Mouse (Mus musculus) WW6 (cell line): ENCODE data around the gene March7.

ENCODE experiments used
- DNase-seq: peaks from one replicate; pipeline ENCODE4 v3.0.0-alpha.2; 2013; ENCODE audit warnings: low read depth, low spot score

Gene March7

DNA sequence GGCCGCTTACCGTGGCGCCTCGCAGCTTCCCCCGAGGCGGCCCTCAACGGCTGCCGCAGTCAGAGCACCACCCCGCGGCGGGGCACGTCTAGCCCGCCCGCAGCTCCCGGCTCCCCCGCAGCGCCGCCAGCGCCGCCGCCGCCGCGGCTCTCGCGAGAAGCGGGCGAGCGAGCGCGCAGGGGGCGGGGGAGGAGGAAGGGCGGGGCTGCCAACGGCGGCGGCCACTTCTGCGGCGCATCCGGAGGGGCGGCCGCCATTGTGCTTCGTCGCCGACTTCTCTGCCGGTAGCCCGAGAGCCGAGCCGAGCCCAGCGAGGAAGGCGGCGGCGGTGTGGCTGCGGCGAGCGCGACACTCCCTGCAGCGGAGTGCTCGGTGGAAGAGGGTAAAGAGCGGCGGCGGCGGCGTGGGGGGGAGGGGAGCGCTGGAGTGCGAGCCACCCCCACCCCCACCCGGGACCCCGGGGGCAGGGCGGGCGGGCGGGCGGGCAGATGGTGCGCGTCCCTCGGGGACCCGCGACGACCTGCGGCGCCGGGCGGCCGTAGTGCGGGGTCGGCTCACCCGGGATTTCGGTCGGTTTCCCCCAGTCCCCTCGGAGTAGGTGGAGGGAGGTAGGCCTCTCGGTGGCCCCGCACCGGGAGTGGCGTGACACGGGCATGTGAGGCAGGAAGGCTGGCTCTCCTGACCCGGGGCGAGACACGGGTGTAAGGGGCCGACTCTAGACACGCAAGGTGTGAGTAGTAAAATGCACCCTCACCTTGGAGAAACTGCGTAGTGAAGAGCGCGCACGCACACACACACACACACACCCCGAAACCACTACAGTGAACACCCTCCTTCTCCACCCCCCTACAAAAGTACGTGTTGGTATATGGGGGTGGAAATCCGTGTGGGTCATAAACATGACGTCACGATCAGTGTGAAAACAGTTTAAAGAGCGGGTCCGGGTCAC, at the start of gene March7, which contains the start of gene Baz2b:
TSS of gene March7 (plus strand) at position 185 of the 949 bp plus-strand sequence.
TSS of gene Baz2b (minus strand) at position 137 of the 949 bp plus-strand sequence.
- DNase-seq: no peak

DNA sequence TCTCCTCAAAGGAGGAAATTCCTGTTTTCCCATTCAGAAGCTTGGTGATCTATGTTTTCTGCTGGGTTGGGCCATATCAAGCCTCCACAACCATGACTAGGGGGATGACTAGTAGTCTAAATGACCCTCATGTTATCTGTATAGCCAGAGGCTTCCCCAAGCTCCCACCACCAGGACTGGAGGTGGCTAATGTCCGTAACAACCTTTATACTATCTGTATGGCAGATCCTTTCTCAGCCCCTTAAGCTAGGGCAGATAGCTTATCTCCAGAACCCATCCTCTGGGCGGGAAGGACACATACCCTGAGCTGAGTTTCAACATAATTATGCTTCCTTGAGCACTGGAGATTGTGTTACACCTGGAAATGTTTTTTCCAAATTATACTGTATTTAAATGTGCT, 45.9 kb upstream of the March7 start:
- DNase-seq: no peak

DNA sequence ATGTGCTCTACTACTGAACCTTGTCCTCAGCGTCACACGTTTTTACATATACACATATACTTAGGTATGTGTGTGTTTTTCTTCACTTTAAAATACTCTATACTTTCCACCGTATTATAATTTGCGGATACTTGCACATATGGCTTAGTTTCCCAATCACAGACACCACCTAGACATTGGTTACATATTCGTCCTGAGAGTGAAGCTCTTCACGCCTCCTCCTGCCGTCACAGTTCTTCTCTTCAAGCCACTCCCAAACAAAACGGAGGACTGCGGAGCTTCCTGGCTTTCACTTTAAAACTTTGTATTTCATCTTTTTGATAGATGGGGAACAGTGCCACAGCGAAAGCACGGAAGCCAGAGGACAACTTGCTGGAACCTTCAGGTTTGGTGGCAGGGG, 44.0 kb upstream of the March7 start:
- DNase-seq: no peak

DNA sequence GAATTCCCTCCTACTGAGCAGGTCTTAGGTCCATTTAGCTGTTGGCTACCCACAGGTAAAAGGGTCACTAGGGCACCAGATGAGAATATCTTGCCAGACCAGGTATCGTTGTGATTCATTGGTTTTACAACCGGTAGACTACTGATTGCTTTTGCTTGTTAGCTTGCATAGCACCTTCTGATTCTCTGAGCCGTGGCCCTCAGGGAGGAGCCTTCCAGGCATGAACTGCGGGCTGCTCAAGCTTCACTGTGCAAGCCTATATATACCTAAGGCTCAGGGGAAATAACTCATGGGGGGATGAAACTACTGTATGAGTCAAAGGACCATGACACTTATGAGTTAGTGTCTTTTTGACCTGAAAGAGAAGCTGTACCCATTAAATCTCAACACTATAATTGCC, 42.8 kb upstream of the March7 start:
- no peak for DNase-seq

DNA sequence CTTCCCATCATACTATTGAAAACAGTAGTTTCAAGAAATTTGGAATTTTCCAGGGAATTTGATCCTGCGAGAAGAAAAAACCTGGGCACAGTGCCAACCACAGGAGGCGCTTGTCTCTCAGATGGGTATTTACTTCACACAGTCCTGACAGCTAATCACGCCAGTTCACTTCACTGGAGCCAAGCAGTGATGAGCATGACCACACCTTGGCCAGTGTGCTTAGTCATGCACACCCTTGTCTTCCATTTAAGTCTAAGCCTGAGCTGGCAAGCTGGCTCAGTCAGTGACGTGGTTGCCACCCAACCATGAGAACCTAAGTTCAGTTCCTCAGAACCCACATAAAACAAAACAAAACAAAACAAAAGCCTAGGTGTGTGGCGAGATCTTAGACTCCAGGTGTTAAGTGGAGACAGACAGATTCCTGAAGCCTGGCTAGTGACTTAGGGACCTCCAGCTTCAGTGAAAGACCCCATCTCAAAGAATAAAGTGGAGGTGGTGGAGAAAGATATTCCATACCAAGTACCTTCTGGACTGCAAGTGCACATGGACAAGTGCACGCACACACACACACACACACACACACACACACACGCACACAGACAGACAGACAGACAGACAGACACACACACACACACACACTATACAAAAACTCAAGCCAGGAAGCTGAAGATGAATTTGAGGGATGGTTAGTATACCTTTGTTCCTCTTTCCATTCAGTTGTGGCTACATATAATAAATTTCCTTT, 37.7 kb upstream of the March7 start:
- no peak for DNase-seq

DNA sequence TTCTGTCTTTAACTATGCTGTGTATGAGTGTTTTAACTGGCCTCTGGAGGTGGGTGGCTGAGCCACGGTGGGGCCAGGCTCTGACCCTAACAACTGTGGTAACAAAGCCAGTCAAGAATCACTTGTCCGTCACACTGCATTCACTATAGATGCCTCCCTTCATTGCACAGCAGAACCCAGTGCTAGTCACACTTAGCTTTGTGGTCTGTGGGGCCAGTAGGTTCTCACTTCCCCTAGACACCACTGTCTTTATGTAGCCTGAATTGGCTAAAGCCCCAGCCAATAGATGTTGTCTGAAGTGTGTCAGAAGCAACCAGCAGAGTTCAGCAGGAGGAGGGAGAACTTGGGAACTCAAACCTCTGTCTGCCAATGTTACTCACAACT, 37.2 kb upstream of the March7 start:
- no peak for DNase-seq

DNA sequence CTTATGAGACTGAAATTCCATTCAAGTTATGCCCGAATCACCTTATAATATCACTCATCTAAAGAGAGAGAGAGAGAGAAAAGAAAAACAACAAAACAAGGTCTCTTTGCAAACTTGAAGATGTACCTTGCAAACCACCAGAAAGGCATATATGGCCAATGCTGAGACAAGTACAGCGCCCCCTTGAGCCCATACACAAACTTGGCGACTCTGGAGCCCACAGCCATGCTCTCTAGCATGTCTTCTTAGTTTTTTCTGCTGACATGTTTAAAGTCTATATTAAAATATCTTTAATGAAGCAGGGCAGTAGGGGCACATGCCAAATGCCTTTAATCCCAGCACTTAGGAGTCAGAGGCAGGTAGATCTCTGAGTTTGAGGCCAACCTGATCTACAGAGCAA, 36.5 kb upstream of the March7 start:
- DNase-seq: no peak

DNA sequence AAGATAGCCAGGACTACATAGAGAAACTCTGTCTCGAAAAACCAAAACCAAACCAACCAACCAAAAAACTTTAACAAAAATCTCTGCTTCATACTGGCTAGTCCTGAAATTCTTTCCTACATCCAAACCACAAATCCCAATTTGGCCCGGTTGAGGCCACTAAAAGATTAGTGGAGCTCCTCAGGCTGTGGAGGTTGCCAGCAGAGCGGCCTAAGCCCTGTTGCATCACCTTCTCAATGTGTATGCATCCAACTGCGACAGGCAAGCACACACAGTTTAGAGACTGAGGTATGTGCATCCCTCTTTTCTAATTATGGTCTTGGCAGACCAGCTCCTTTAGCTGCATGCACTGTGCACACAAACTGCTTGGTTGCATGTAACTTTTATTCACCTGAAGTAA, 36.1 kb upstream of the March7 start:
- DNase-seq: no peak

DNA sequence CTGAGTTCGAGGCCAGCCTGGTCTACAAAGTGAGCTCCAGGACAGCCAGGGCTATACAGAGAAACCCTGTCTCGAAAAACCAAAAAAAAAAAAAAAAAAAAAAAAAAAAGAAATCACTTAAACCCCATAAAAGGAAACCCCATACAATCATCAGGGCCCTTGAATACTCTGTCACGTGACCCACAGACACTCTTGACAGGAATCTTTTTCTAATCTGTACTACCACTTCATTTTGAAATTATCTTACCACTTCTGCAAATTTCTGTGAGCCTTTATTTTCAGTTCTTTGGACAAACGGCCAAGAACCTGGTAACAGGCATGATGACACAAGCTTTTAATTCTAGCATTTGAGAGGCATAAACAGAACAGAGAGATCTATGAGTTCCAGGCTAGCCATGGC, 34.6 kb upstream of the March7 start:
- DNase-seq: no peak

DNA sequence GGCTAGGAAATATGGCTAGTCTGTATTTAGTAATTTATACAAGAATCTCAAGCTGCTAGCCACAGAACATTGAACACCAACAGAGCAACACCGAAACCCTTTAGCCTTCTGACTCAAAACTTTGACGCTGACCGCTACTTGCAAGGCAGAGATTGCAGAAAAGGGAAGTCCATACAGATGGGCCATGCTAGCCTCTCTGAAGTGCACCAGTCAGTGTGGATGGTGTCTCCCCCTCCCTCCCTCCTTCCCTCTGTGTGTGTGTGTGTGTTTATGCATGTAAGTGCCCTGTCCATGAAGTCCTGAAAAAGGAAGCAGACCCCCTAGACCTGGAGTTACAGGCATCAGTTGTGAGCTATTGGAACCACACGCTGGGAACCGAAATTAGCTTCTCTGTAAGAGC, 33.6 kb upstream of the March7 start:
- no peak for DNase-seq

DNA sequence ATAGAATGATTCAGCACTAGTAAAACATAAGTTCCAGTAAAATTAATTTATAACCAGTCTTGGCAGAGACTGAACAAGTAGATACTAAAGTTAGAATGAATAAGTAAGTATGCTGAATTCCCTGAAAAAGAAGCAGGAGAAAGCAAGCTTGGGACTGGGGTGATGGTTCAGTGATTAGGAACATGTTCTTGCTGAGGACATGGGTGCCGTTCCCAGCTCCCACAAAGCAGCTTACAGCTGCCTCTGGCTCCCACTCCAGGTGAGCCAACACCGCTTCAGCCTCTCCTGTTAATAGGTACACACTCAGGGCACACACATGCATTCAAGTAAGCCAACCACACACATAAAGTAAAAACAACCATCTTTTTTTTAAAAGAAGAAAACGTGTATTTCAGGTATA, 32.2 kb upstream of the March7 start:
- no peak for DNase-seq

DNA sequence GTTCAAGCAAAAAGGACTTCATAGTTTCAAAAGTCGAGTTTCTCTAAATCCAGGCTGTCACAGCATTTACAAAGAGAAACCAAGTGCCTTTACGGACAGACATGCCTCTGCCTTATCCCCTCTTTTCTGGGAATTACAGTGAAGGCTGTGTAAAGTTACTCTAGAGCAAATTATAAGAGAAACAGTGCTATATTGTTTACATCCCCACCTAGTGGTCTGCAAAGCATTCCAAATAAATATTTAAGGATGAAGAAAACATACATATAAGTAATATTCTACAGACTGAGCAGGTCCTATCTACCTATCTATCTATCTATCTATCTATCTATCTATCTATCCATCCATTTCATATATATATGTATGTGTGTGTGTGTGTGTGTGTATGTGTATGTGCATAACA, 28.0 kb upstream of the March7 start:
- DNase-seq: no peak

DNA sequence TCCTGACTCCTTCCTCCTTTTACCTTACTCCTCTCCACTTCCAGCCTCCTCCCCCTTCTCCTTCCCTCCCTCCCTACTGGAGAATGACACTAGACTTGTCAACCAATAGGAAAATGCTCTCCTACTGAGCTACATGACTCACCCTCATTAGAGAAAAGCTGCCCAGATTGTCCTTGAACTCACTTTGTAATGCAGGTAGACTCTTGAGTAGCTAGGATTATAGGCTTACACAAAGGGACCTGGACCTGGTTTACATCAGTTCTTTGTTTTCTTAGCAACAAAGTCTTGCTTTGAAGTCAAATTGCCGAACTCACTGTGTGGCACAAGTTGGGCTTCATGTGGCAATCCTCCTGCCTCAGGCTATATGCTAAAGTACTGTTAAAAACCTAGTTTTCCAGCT, 12.8 kb upstream of the March7 start:
- DNase-seq: peak; percentile 79

DNA sequence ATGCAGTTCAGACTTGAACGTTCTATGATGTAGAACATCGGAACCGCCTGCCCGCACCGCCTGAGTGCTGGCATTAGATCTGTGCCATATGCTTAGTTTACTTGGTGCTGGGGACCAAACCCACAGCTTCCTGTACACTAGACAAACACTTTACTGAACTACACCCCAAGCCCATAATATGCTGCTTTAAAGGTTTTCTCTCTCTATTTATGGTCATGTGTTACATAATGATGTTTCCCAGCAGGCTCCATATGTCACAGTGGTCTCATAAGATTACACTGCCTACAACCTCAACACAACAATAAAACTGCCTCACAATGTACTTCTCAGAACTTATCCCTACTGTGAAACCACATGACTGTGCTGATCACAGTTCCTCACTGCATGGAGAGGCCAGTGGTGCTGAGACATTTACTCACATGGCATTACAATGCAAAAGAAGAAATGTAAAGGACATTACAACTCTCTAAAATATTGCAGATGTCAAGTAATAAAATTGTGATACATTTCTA, 9.6 kb upstream of the March7 start:
- DNase-seq: no peak

DNA sequence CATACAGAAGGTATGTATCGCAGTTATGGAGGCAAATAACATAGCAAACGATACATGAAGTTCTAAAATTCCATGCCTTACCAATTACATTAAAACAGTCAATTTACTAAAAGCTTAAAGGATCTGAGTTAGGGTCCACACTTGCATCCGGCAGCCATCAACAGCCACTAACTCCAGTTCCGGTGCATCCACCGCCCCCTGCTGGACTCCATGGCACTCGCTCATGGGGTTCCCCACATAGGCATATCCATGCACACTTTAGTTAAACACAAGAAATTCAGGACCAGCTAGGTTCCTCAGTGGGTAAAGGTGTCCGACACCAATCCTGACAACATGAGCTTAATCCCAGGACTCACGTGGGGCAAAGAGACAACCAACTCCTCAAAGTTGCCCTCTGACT, 9.0 kb upstream of the March7 start:
- no peak for DNase-seq

DNA sequence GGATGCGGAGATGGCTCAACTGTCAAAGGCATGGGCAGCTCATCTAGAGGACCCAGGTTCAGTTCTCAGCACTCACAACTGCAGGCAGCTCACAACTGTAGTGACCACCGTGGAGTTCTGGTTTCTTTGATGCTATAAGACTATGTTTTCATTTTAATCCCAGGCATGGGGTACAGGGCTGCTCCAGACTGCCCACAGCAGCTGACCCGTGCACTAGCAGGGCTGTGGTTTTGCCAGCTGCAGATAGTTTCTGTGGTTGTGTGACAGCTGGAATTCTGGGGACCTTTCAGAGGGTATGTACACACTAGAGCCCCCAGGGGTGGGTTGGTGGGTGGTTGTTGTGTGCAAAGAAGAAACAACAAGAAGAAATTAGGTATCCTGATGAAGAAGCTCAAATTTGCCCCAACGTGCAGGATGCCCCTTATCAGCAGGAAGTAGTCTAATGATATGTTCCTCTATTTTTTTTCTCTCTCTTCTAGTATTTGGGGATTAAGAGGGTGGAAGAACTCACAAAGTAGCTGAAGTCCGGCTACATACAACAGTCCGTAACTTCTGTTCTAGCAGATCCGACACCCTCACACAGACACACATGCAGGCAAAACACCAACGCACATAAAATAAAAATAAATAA, 6.7 kb upstream of the March7 start:
- no peak for DNase-seq

DNA sequence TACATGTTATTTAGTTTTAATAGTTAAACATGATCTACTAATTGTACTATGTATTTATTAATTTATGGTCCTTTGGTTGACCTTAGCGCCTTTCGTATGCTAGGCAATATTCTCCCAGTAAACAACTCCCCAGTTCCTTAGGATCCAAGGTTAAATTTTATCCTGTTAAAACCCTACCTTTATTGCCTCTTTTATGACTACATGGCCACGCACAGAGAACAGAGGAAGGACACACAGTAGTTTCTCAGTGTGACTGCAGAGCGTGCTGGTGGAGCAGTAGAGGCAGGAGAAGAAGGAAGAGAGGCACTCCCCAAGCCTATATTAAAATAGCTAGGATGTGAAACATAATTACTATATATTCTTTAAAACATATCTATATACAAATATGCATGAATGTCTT, 6.0 kb upstream of the March7 start:
- no peak for DNase-seq

DNA sequence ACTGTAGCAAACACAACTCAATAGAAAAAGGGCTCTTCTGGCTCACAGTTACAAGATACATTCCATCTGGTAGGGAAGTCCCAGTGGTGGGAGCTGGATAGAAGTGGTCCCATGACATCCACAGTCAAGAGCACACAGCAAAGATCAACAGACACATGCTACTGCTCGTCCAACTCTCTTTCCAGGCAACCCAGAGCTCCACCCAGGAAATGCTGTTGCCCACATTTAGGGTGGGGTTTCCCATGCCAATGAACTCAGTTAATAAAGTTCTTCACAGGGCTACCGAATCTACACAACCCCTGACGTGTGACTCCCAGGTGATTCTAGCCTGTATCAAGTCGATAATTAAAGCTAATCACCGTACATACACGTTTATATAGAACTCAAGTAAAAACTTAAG, 5.5 kb upstream of the March7 start:
- no peak for DNase-seq

DNA sequence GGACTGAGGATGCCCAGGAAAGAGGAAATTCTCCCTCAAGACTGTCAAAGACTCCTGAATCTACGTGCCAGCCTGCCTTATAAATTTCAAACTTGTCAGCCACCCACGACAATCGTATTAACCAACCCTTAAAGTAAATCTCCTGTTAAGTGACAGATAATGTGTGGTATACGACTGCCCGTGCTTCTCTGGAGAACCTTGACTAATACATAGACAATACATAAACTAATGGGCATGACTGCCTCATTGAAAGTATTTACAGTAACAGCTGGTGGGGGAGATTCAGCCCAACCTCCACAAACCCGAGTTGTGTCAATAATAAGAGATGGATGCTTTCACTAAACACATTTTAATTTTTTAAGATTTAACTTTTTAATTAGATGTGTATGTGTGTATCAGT, 3.9 kb upstream of the March7 start:
- no peak for DNase-seq

DNA sequence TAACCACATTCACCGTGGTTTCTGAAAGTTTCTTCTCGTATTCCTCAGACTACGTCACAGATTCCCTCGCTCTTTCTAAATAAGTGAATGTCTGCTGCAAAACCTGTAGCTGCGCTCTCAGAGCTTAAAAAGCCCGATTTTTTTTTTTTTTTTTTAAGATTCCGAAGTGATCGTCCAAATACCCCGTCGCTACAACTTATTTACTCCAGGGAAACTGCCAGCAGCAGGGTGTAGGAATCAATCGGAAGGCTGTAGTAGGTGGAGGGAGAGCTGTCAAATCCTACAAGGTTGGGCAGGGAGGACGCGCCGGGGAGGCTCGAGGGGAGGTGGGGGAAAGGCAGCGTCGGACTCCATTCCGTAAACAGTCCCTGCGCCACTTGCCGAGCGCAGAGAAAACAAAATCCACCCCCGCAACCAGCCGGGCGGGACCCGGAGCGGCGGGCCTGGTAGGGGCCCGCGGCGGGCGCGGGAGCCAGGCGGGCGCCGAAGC, 520 bp upstream of the March7 start:
- no peak for DNase-seq

DNA sequence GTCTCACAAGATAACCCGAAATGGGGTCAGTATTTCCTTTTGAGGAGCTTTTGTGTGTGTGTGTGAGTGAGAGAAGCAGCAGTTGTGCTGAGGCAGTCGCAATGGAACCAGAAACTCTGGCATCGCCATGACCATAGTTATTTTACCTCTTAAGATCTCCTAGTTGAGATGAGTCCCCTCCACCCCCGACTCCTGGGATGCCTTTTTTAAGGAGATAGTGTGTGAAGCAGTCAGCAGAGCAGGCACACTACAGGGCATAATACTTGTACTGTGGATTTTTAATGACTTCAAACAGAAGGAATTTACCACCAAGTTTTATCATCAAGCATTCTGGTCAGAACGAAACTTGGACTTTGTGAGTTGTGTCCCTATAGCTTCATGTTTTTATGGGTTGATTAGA, 1.1 kb downstream of the March7 start:
- DNase-seq: no peak

DNA sequence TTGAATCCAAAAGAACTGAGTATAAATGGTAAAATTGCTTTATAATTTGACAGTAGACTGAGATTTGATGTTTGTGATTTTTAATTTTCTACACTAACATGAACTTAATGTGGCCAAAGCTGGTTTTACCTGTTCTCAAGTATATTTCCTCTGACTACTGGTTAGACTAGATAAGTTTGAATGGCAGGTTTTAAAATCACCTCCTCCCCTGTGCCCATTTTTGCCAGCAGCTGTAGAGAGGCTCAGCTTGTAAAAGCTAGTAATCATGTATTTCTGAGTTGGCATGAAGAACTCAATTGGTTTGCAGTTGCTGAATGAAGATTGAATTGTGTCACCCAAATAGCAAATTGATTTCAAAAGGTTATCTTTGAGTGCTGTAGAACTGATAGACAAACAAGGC, 2.8 kb downstream of the March7 start:
- DNase-seq: no peak
